Mouse (Mus musculus): ENCODE data around the gene Lpgat1. TPM values are rescaled to one million over a fixed set of nuclear protein-coding genes. Genes with fewer than 3 reads are reported as not detected.

Gene Lpgat1
- polyA plus RNA-seq (2012; rRNA removed): 51.3 and 95.7 TPM in 2 replicates

GRCm38 (mm10) chr1:191717601-191718498, at the start of gene Lpgat1:
Gene Lpgat1 (plus strand): TSS chr1:191717834.
- DNase-seq (ENCODE audit: low read depth): no peak

GRCm38 (mm10) chr1:191668030-191668429, 49.6 kb upstream of the Lpgat1 start:
- DNase-seq (ENCODE audit: low read depth): no peak

GRCm38 (mm10) chr1:191674071-191674470, 43.6 kb upstream of the Lpgat1 start:
- no peak for DNase-seq (ENCODE audit: low read depth)

- no peak for DNase-seq (ENCODE audit: low read depth)
Measured at GRCm38 (mm10) chr1:191681633-191682032, 36.0 kb upstream of the Lpgat1 start.

GRCm38 (mm10) chr1:191687531-191687930, 30.1 kb upstream of the Lpgat1 start:
- peak; percentile 86 for DNase-seq (ENCODE audit: low read depth)

GRCm38 (mm10) chr1:191693231-191693630, 24.4 kb upstream of the Lpgat1 start:
- DNase-seq (ENCODE audit: low read depth): peak; percentile 96

- DNase-seq (ENCODE audit: low read depth): no peak
Measured at GRCm38 (mm10) chr1:191698253-191698795, 19.3 kb upstream of the Lpgat1 start.

- no peak for DNase-seq (ENCODE audit: low read depth)
Measured at GRCm38 (mm10) chr1:191704535-191704934, 13.1 kb upstream of the Lpgat1 start.

- DNase-seq (ENCODE audit: low read depth): no peak
Measured at GRCm38 (mm10) chr1:191706541-191707078, 11.0 kb upstream of the Lpgat1 start.

GRCm38 (mm10) chr1:191709811-191710210, 7.8 kb upstream of the Lpgat1 start:
- no peak for DNase-seq (ENCODE audit: low read depth)

- DNase-seq (ENCODE audit: low read depth): no peak
Measured at GRCm38 (mm10) chr1:191712224-191712838, 5.3 kb upstream of the Lpgat1 start.

GRCm38 (mm10) chr1:191713813-191714212, 3.8 kb upstream of the Lpgat1 start:
- DNase-seq (ENCODE audit: low read depth): no peak

GRCm38 (mm10) chr1:191715150-191715549, 2.5 kb upstream of the Lpgat1 start:
- no peak for DNase-seq (ENCODE audit: low read depth)

- no peak for DNase-seq (ENCODE audit: low read depth)
Measured at GRCm38 (mm10) chr1:191717141-191717540, 493 bp upstream of the Lpgat1 start.

- no peak for DNase-seq (ENCODE audit: low read depth)
Measured at GRCm38 (mm10) chr1:191718522-191719281, 1.1 kb downstream of the Lpgat1 start.

GRCm38 (mm10) chr1:191719326-191719725, 1.7 kb downstream of the Lpgat1 start:
- no peak for DNase-seq (ENCODE audit: low read depth)

- no peak for DNase-seq (ENCODE audit: low read depth)
Measured at GRCm38 (mm10) chr1:191720419-191720818, 2.8 kb downstream of the Lpgat1 start.

- DNase-seq (ENCODE audit: low read depth): no peak
Measured at GRCm38 (mm10) chr1:191722706-191723105, 5.1 kb downstream of the Lpgat1 start.

GRCm38 (mm10) chr1:191723675-191724074, 6.0 kb downstream of the Lpgat1 start:
- no peak for DNase-seq (ENCODE audit: low read depth)

GRCm38 (mm10) chr1:191724385-191725061, 6.9 kb downstream of the Lpgat1 start:
- no peak for DNase-seq (ENCODE audit: low read depth)

- no peak for DNase-seq (ENCODE audit: low read depth)
Measured at GRCm38 (mm10) chr1:191732623-191733022, 15.0 kb downstream of the Lpgat1 start.

All from gonadal fat pad, adult 2 months (tissue).